Mouse (Mus musculus) small intestine, adult 2 months (tissue): ENCODE data around the gene Cdc37l1.

Source experiments
- CTCF ChIP-seq: fragments of 200-500 bp; IDR thresholded peaks from 2 replicates; pipeline ENCODE4 v1.5.1; 2012; ENCODE audit warnings: low read depth, mild to moderate bottlenecking, control low read depth, inconsistent platforms, low read length, moderate library complexity, mixed read lengths; ENCODE audit not compliant: insufficient replicate concordance, insufficient read length; ENCODE audit errors: extremely low read depth
- POLR2A ChIP-seq: fragments of 200-500 bp; IDR thresholded peaks from 2 replicates; pipeline ENCODE4 v1.6.1; 2012; ENCODE audit warnings: low read depth, mild to moderate bottlenecking, control low read depth, inconsistent platforms, low read length, moderate library complexity

- TF ChIP-seq POLR2A (no peak), CTCF (no peak)
Measured at GRCm38 (mm10) chr19:29045956-29046650, 56.0 kb downstream of the Cdc37l1 start.
